8 mouse cellular contexts compared by ENCODE assay signal in genomic region chr7:127422247-127422646, GRCm38 (mm10). TPM values are rescaled to one million over a fixed set of nuclear protein-coding genes. Genes with fewer than 3 reads are reported as not detected.
DNase-seq lines count a peak whose midpoint lies in the region; ATAC-seq and TF ChIP-seq lines count a peak whose summit lies in the region.

No protein-coding gene starts in this region.

- H3K4me1 ChIP-seq in spleen, adult 2 months (ENCODE audit: control insufficient read depth, insufficient read depth, insufficient read length) = 0 out of 2 replicates have a peak, but pooled peaks cover 3% of the 10 kb centered on the region
- peaks cover 15% of the 10 kb centered on the region for H3K4me1 ChIP-seq in embryonic facial prominence, embryonic 13.5 days
- peaks cover 4% of the 10 kb centered on the region for H3K4me1 ChIP-seq in heart, postnatal 0 days (ENCODE audit: control insufficient read depth, insufficient read depth)
- peaks cover 4% of the 10 kb centered on the region; the same call in 1 of the 2 replicates for H3K4me1 ChIP-seq in lung, postnatal 0 days (ENCODE audit: insufficient read depth, low read depth, low read length)

- WGBS in spleen, adult 2 months = 2% methylated on average over 15 of the region's 15 CpGs
- WGBS in embryonic facial prominence, embryonic 13.5 days = under 1% methylated on average over 15 of the region's 15 CpGs
- WGBS in heart, postnatal 0 days = 2% methylated on average over 15 of the region's 15 CpGs
- WGBS in lung, postnatal 0 days = 1% methylated on average over 15 of the region's 15 CpGs

- peak overlapping the region; percentile 97 for H3K4me2 ChIP-seq in embryonic facial prominence, embryonic 13.5 days
- H3K4me2 ChIP-seq in heart, postnatal 0 days (ENCODE audit: low read depth, low read length) = peak overlapping the region; percentile 90
- peak overlapping the region; percentile 67 for H3K4me2 ChIP-seq in lung, postnatal 0 days (replicated peaks; ENCODE audit: low read depth, low read length)

- no peak overlapping the region for H3K27ac ChIP-seq in spleen, adult 2 months (ENCODE audit: insufficient read depth, low read length)
- H3K27ac ChIP-seq in embryonic facial prominence, embryonic 13.5 days = no peak overlapping the region
- no peak overlapping the region for H3K27ac ChIP-seq in heart, postnatal 0 days (ENCODE audit: low read depth)
- H3K27ac ChIP-seq in lung, postnatal 0 days (ENCODE audit: low read length) = no peak overlapping the region

- H3K9me3 ChIP-seq in embryonic facial prominence, embryonic 13.5 days = no peaks in the 10 kb centered on the region
- no peaks in the 10 kb centered on the region for H3K9me3 ChIP-seq in heart, postnatal 0 days (replicated peaks; ENCODE audit: control insufficient read depth, low read length)
- H3K9me3 ChIP-seq in lung, postnatal 0 days (ENCODE audit: low read length) = no peaks in the 10 kb centered on the region

- H3K9ac ChIP-seq in embryonic facial prominence, embryonic 13.5 days = peak overlapping the region; percentile 91
- H3K9ac ChIP-seq in heart, postnatal 0 days (replicated peaks; ENCODE audit: low read depth, low read length) = no peak overlapping the region; the same call in 1 of the 2 replicates
- no peak overlapping the region; the same call in 1 of the 2 replicates for H3K9ac ChIP-seq in lung, postnatal 0 days (replicated peaks; ENCODE audit: low read depth)

- peak overlapping the region; percentile 51 for H3K4me3 ChIP-seq in spleen, adult 2 months (ENCODE audit: extremely low read depth, insufficient read depth, insufficient read length)
- H3K4me3 ChIP-seq in embryonic facial prominence, embryonic 13.5 days = peak overlapping the region; percentile 83
- peak overlapping the region; percentile 86 for H3K4me3 ChIP-seq in heart, postnatal 0 days (ENCODE audit: low read depth, low read length)
- H3K4me3 ChIP-seq in lung, postnatal 0 days (ENCODE audit: low read depth, low read length) = peak overlapping the region; percentile 66

- no peak for TF ChIP-seq EP300 in heart, postnatal 0 days (IDR thresholded peaks at IDR 0.05; ENCODE audit: low read depth)
- TF ChIP-seq EP300 in lung, postnatal 0 days (IDR thresholded peaks at IDR 0.05) = no peak

- no peak for TF ChIP-seq CTCF in spleen, adult 2 months (IDR thresholded peaks at IDR 0.05; ENCODE audit: extremely low read depth, insufficient read depth, insufficient read length, insufficient replicate concordance)
- no peak for TF ChIP-seq CTCF in heart, postnatal 0 days (IDR thresholded peaks at IDR 0.05; ENCODE audit: low read depth)
- no peak for TF ChIP-seq CTCF in lung, postnatal 0 days (IDR thresholded peaks at IDR 0.05)

- TF ChIP-seq POLR2A in spleen, adult 2 months (IDR thresholded peaks at IDR 0.05; ENCODE audit: low read depth, low read length) = no peak

- ATAC-seq in embryonic facial prominence, embryonic 13.5 days (ENCODE audit: insufficient number of reproducible peaks, insufficient read depth, low FRiP score, low TSS enrichment, low read depth) = no peak
- ATAC-seq in heart, postnatal 0 days (ENCODE audit: insufficient read depth, low read depth) = peak; percentile 43; the same call in 1 of the 2 replicates
- ATAC-seq in lung, postnatal 0 days = peak; percentile 30

- H3K27me3 ChIP-seq in spleen, adult 2 months (ENCODE audit: control insufficient read depth, insufficient read depth, low read length) = no peaks in the 10 kb centered on the region
- H3K27me3 ChIP-seq in embryonic facial prominence, embryonic 13.5 days = peaks cover 16% of the 10 kb centered on the region
- H3K27me3 ChIP-seq in heart, postnatal 0 days (ENCODE audit: control insufficient read depth, insufficient read depth, low read length) = peaks cover 3% of the 10 kb centered on the region; the same call in 1 of the 2 replicates
- H3K27me3 ChIP-seq in lung, postnatal 0 days (replicated peaks; ENCODE audit: insufficient read depth, low read length) = 0 out of 2 replicates have a peak, but pooled peaks cover 3% of the 10 kb centered on the region

- no peak for DNase-seq in spleen, adult 2 months (ENCODE audit: low read depth in 1 of 2, low spot score in 2 of 2)
- no peak for DNase-seq in spleen, adult 18-20 months
- no peak for DNase-seq in heart, postnatal 0 days (ENCODE audit: low spot score)
- peak; percentile 43 for DNase-seq in layer of hippocampus, adult 9-11 months
- DNase-seq in lung, postnatal 0 days (ENCODE audit: low spot score) = no peak
- DNase-seq in right cerebral cortex, postnatal 25 days = peak; percentile 38
- no peak for DNase-seq in gastrocnemius, postnatal 10 days

- peaks cover 7% of the 10 kb centered on the region for H3K36me3 ChIP-seq in spleen, adult 2 months (ENCODE audit: control insufficient read depth, insufficient read depth, low read length)
- peaks cover 22% of the 10 kb centered on the region for H3K36me3 ChIP-seq in embryonic facial prominence, embryonic 13.5 days
- peaks cover 8% of the 10 kb centered on the region; the same call in 1 of the 2 replicates for H3K36me3 ChIP-seq in heart, postnatal 0 days (replicated peaks; ENCODE audit: control insufficient read depth, insufficient read depth, low read length)
- H3K36me3 ChIP-seq in lung, postnatal 0 days (ENCODE audit: insufficient read depth, low read length) = 0 out of 2 replicates have a peak, but pooled peaks cover 5% of the 10 kb centered on the region

RNA-seq across cellular contexts. Expression of gene Zfp688, which starts 0.4 kb away (rescaled TPM):
- 24.9 and 35.9 TPM in 2 replicates for polyA plus RNA-seq in spleen, adult 2 months (2012; rRNA removed)
- 25.6 and 29.3 TPM in 2 replicates for polyA plus RNA-seq in embryonic facial prominence, embryonic 13.5 days (2015; fragmentation: Nextera tagmentation; extraction: Ambion mirVana)
- 8.1 and 15.5 TPM in 2 replicates for total RNA-seq in heart, postnatal 0 days (2014; rRNA removed; ENCODE audit: low replicate concordance)
- 11.3 and 13.4 TPM in 2 replicates for polyA plus RNA-seq in heart, postnatal 0 days (2015; fragmentation: Nextera tagmentation; extraction: Ambion mirVana)
- 27.4 and 28.9 TPM in 2 replicates for polyA plus RNA-seq in lung, postnatal 0 days (2015; fragmentation: Nextera tagmentation; extraction: Ambion mirVana)
- total RNA-seq in gastrocnemius, postnatal 10 days (2021) = 1 to 10 TPM; 3.2 to 4.5 TPM

RNA-seq across cellular contexts. Expression of gene Zfp764, which starts 15.6 kb away (rescaled TPM):
- polyA plus RNA-seq in spleen, adult 2 months (2012; rRNA removed) = 6.1 TPM in 2 replicates
- polyA plus RNA-seq in embryonic facial prominence, embryonic 13.5 days (2015; fragmentation: Nextera tagmentation; extraction: Ambion mirVana) = 7.7 and 8.2 TPM in 2 replicates
- 6.4 and 11.3 TPM in 2 replicates for total RNA-seq in heart, postnatal 0 days (2014; rRNA removed; ENCODE audit: low replicate concordance)
- 3.2 and 3.3 TPM in 2 replicates for polyA plus RNA-seq in heart, postnatal 0 days (2015; fragmentation: Nextera tagmentation; extraction: Ambion mirVana)
- polyA plus RNA-seq in lung, postnatal 0 days (2015; fragmentation: Nextera tagmentation; extraction: Ambion mirVana) = 6.0 and 6.7 TPM in 2 replicates
- 1 to 10 TPM; 2.8 to 4.3 TPM for total RNA-seq in gastrocnemius, postnatal 10 days (2021)

RNA-seq across cellular contexts. Expression of gene Zfp689, which starts 26.7 kb away (rescaled TPM):
- 4.1 and 6.2 TPM in 2 replicates for polyA plus RNA-seq in spleen, adult 2 months (2012; rRNA removed)
- polyA plus RNA-seq in embryonic facial prominence, embryonic 13.5 days (2015; fragmentation: Nextera tagmentation; extraction: Ambion mirVana) = 11.8 and 13.1 TPM in 2 replicates
- 1.9 and 3.0 TPM in 2 replicates for total RNA-seq in heart, postnatal 0 days (2014; rRNA removed; ENCODE audit: low replicate concordance)
- 2.4 and 2.6 TPM in 2 replicates for polyA plus RNA-seq in heart, postnatal 0 days (2015; fragmentation: Nextera tagmentation; extraction: Ambion mirVana)
- 2.6 and 3.5 TPM in 2 replicates for polyA plus RNA-seq in lung, postnatal 0 days (2015; fragmentation: Nextera tagmentation; extraction: Ambion mirVana)
- 1 to 10 TPM; 1.8 to 1.9 TPM for total RNA-seq in gastrocnemius, postnatal 10 days (2021)

RNA-seq across cellular contexts. Expression of gene E430018J23Rik, which starts 28.8 kb away (rescaled TPM):
- 4.3 and 6.4 TPM in 2 replicates for polyA plus RNA-seq in spleen, adult 2 months (2012; rRNA removed)
- 6.4 and 7.2 TPM in 2 replicates for polyA plus RNA-seq in embryonic facial prominence, embryonic 13.5 days (2015; fragmentation: Nextera tagmentation; extraction: Ambion mirVana)
- total RNA-seq in heart, postnatal 0 days (2014; rRNA removed; ENCODE audit: low replicate concordance) = 12.1 and 24.7 TPM in 2 replicates
- 3.3 and 3.7 TPM in 2 replicates for polyA plus RNA-seq in heart, postnatal 0 days (2015; fragmentation: Nextera tagmentation; extraction: Ambion mirVana)
- 3.7 and 4.6 TPM in 2 replicates for polyA plus RNA-seq in lung, postnatal 0 days (2015; fragmentation: Nextera tagmentation; extraction: Ambion mirVana)
- total RNA-seq in gastrocnemius, postnatal 10 days (2021) = 1 to 10 TPM; 2.9 to 3.7 TPM

RNA-seq across cellular contexts. Expression of gene 9130019O22Rik, which starts 35.3 kb away (rescaled TPM):
- polyA plus RNA-seq in spleen, adult 2 months (2012; rRNA removed) = 3.2 and 3.7 TPM in 2 replicates
- 5.6 and 5.9 TPM in 2 replicates for polyA plus RNA-seq in embryonic facial prominence, embryonic 13.5 days (2015; fragmentation: Nextera tagmentation; extraction: Ambion mirVana)
- 2.4 and 3.2 TPM in 2 replicates for total RNA-seq in heart, postnatal 0 days (2014; rRNA removed; ENCODE audit: low replicate concordance)
- polyA plus RNA-seq in heart, postnatal 0 days (2015; fragmentation: Nextera tagmentation; extraction: Ambion mirVana) = 2.8 TPM in 2 replicates
- 4.7 and 5.4 TPM in 2 replicates for polyA plus RNA-seq in lung, postnatal 0 days (2015; fragmentation: Nextera tagmentation; extraction: Ambion mirVana)
- 1 to 10 TPM; 1.7 to 2.7 TPM for total RNA-seq in gastrocnemius, postnatal 10 days (2021)

Comparison
In these comparisons a context has a peak if more than half of its experiments do, and no peak if none do; other contexts are left out.
1. DNase-seq: peak in layer of hippocampus, adult 9-11 months (single experiment) and right cerebral cortex, postnatal 25 days (single experiment); none in spleen, adult 2 months (0 of 2), spleen, adult 18-20 months (0 of 2), heart, postnatal 0 days (single experiment), lung, postnatal 0 days (single experiment) and gastrocnemius, postnatal 10 days (single experiment).
2. Peak in every context shown above with its lines, with median percentiles within 50 percentile points of each other: H3K4me3 ChIP-seq and H3K4me2 ChIP-seq.